Mouse (Mus musculus) c-Kit-positive CD71-positive TER-119-negative erythroid progenitor cells, embryonic 14.5 days (primary cell): ENCODE measurements around the gene Ptprj.
"Not testable (repeated sequence)": the region's sequence is repeated elsewhere in the genome, so short reads cannot be mapped to it uniquely, and the experiment has no call there.

Experiments used
- DNase-seq: peaks from one replicate; pipeline ENCODE4 v3.0.0-alpha.2; 2013; ENCODE audit warnings: low read depth

Gene Ptprj

GRCm38 (mm10) chr2:90480747-90481308, 99.6 kb downstream of the Ptprj start:
- DNase-seq: no peak

- DNase-seq: no peak
These were observed 101.9 kb downstream of the Ptprj start for GRCm38 (mm10) chr2:90478531-90478930.

- no peak for DNase-seq
These were observed 102.8 kb downstream of the Ptprj start for GRCm38 (mm10) chr2:90477617-90478016.

- DNase-seq: no peak
These were observed 103.7 kb downstream of the Ptprj start for GRCm38 (mm10) chr2:90476792-90477191.

GRCm38 (mm10) chr2:90476319-90476718, 104.1 kb downstream of the Ptprj start:
- DNase-seq: no peak

- DNase-seq: peak; percentile 93
These were observed 105.6 kb downstream of the Ptprj start for GRCm38 (mm10) chr2:90474593-90475405.

GRCm38 (mm10) chr2:90472701-90473100, 107.7 kb downstream of the Ptprj start:
- DNase-seq: no peak

- no peak for DNase-seq
These were observed 110.3 kb downstream of the Ptprj start for GRCm38 (mm10) chr2:90470122-90470521.

- DNase-seq: no peak
These were observed 114.0 kb downstream of the Ptprj start for GRCm38 (mm10) chr2:90466480-90466879.

- no peak for DNase-seq
These were observed 116.7 kb downstream of the Ptprj start for GRCm38 (mm10) chr2:90463735-90464134.

GRCm38 (mm10) chr2:90462252-90462651, 118.2 kb downstream of the Ptprj start:
- no peak for DNase-seq

GRCm38 (mm10) chr2:90457946-90458345, 122.5 kb downstream of the Ptprj start:
- no peak for DNase-seq

- no peak for DNase-seq
These were observed 128.1 kb downstream of the Ptprj start for GRCm38 (mm10) chr2:90452380-90452779.

- no peak for DNase-seq
These were observed 131.3 kb downstream of the Ptprj start for GRCm38 (mm10) chr2:90448967-90449740.

- DNase-seq: no peak
These were observed 136.6 kb downstream of the Ptprj start for GRCm38 (mm10) chr2:90443811-90444210.

- not testable (repeated sequence) for DNase-seq
These were observed 138.6 kb downstream of the Ptprj start for GRCm38 (mm10) chr2:90441811-90442210.

- DNase-seq: not testable (repeated sequence)
These were observed 140.3 kb downstream of the Ptprj start for GRCm38 (mm10) chr2:90440169-90440568.

GRCm38 (mm10) chr2:90437453-90437852, 143.0 kb downstream of the Ptprj start:
- DNase-seq: not testable (repeated sequence)

- not testable (repeated sequence) for DNase-seq
These were observed 150.7 kb downstream of the Ptprj start for GRCm38 (mm10) chr2:90429782-90430181.

GRCm38 (mm10) chr2:90428988-90429717, 151.3 kb downstream of the Ptprj start:
- not testable (repeated sequence) for DNase-seq

GRCm38 (mm10) chr2:90424937-90425336, 155.5 kb downstream of the Ptprj start:
- DNase-seq: not testable (repeated sequence)

- DNase-seq: not testable (repeated sequence)
These were observed 158.2 kb downstream of the Ptprj start for GRCm38 (mm10) chr2:90422282-90422681.
